Comparison of ENCODE assay signal across 26 mouse cellular contexts in the genomic region with DNA sequence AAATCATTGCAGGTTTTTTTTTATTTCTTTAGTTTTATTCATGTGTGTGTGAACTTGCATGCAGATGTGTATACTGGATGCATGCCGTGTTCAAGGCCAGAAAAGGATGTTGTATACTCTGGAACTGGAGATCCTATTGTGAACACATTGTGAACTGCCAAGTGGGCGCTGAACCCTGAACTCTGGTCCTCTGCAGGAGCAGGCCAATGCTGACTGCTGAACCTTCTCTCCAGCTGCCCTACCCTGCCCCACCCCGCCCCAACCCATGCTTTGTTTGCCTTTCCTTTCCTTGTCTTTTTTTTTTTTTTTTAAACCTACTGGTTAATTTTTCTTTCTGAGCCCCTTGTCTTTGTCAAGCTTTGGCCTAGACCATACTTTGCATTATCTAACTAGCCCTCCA. TPM values are rescaled to one million over a fixed set of nuclear protein-coding genes. Genes with fewer than 3 reads are reported as not detected.
"Had no signal": no experiment of that assay in that cellular context is flagged by ENCODE, and none has a peak within 500 bp of the region (broad histone marks: within the 10 kb centered on the region; RNA-seq: fewer than 3 reads in every experiment).

No protein-coding gene starts in this region.

- H3K4me2 ChIP-seq: hindbrain, embryonic 15.5 days; limb, embryonic 12.5 days; limb, embryonic 15.5 days; liver, embryonic 13.5 days; lung, embryonic 15.5 days; midbrain, embryonic 13.5 days; neural tube, embryonic 13.5 days; stomach, embryonic 15.5 days had no signal

- H3K36me3 ChIP-seq: hindbrain, embryonic 15.5 days; limb, embryonic 12.5 days; limb, embryonic 15.5 days; liver, embryonic 13.5 days; lung, embryonic 15.5 days; midbrain, embryonic 10.5 days; midbrain, embryonic 13.5 days; neural tube, embryonic 13.5 days; stomach, embryonic 15.5 days had no signal

- H3K4me1 ChIP-seq: hindbrain, embryonic 15.5 days; midbrain, embryonic 13.5 days; neural tube, embryonic 13.5 days had no signal

- H3K4me3 ChIP-seq: hindbrain, embryonic 15.5 days; limb, embryonic 12.5 days; limb, embryonic 15.5 days; liver, embryonic 13.5 days; lung, embryonic 15.5 days; megakaryocyte, embryonic 14.5 days; midbrain, embryonic 10.5 days; midbrain, embryonic 13.5 days; myocyte; neural tube, embryonic 13.5 days; stomach, embryonic 15.5 days had no signal

- H3K9me3 ChIP-seq: hindbrain, embryonic 15.5 days; limb, embryonic 12.5 days; limb, embryonic 15.5 days; liver, embryonic 13.5 days; lung, embryonic 15.5 days; midbrain, embryonic 10.5 days; midbrain, embryonic 13.5 days; neural tube, embryonic 13.5 days; stomach, embryonic 15.5 days had no signal

- ATAC-seq: midbrain, embryonic 13.5 days; midbrain, embryonic 16.5 days had no signal

- H3K9ac ChIP-seq: hindbrain, embryonic 15.5 days; limb, embryonic 12.5 days; limb, embryonic 15.5 days; liver, embryonic 13.5 days; lung, embryonic 15.5 days; midbrain, embryonic 13.5 days; neural tube, embryonic 13.5 days; stomach, embryonic 15.5 days had no signal

- H3K27ac ChIP-seq: hindbrain, embryonic 15.5 days; limb, embryonic 12.5 days; limb, embryonic 15.5 days; liver, embryonic 13.5 days; lung, embryonic 15.5 days; midbrain, embryonic 10.5 days; midbrain, embryonic 13.5 days; neural tube, embryonic 13.5 days had no signal

- DNase-seq: kidney, adult 9 months; layer of hippocampus, postnatal 36 days; left cerebral cortex, postnatal 4 days; liver, embryonic 13.5 days; lung, adult 18-20 months; lung, postnatal 10 days; lung, postnatal 36 days; retina, postnatal 1 day; right cerebral cortex, postnatal 25 days; thymus, adult 2 months; thymus, postnatal 36 days had no signal

- H3K27me3 ChIP-seq: hindbrain, embryonic 15.5 days; limb, embryonic 12.5 days; limb, embryonic 15.5 days; liver, embryonic 13.5 days; lung, embryonic 15.5 days; midbrain, embryonic 13.5 days; neural tube, embryonic 13.5 days; stomach, embryonic 15.5 days had no signal

RNA-seq across cellular contexts. Expression of gene Trp53tg5, which starts 41.4 kb away (rescaled TPM):
- polyA plus RNA-seq: hindbrain, embryonic 15.5 days; intestine, embryonic 14.5 days; kidney, embryonic 16.5 days; large intestine, adult 2 months; limb, embryonic 12.5 days; limb, embryonic 15.5 days; liver, embryonic 13.5 days; lung, embryonic 15.5 days; midbrain, embryonic 10.5 days; midbrain, embryonic 13.5 days; midbrain, embryonic 16.5 days; myocyte; neural tube, embryonic 13.5 days; thymus, adult 2 months; urinary bladder, adult 2 months had no signal

RNA-seq across cellular contexts. Expression of gene Wfdc2, which starts 47.3 kb away (rescaled TPM):
- polyA plus RNA-seq: myocyte had no signal
